Mouse (Mus musculus): ENCODE data around the gene Ptpn5.

GRCm38 (mm10) chr7:47112036-47112435 lies 21.4 kb downstream of the Ptpn5 start:
- TF ChIP-seq POLR2A (IDR thresholded peaks at IDR 0.05; ENCODE audit: borderline replicate concordance, insufficient read depth, low read length) (no peak), CTCF (IDR thresholded peaks at IDR 0.05; ENCODE audit: borderline replicate concordance, insufficient read depth, low read depth, low read length) (no peak)

All from cerebellum, adult 2 months (tissue).